Mouse (Mus musculus) inflammation-experienced regulatory T-cells, adult 6 months (primary cell): Measurements from ENCODE around the gene Zbtb41. TPM values are rescaled to one million over a fixed set of nuclear protein-coding genes. Genes with fewer than 3 reads are reported as not detected.

ENCODE experiments used
- ATAC-seq: one replicate; pipeline ENCODE4 v1.8.0; 2017
- polyA plus RNA-seq, 3 experiments: library from polyadenylated mRNA; unstranded; fragments of 100-300 nt; shearing (Covaris generic); gene quantifications; one replicate each; pipeline ENCODE4 v1.2.1; 2017

Zbtb41 gene
- polyA plus RNA-seq, 3 experiments from 2014 or later: 4.3 to 7.2 (median 4.8) TPM

DNA sequence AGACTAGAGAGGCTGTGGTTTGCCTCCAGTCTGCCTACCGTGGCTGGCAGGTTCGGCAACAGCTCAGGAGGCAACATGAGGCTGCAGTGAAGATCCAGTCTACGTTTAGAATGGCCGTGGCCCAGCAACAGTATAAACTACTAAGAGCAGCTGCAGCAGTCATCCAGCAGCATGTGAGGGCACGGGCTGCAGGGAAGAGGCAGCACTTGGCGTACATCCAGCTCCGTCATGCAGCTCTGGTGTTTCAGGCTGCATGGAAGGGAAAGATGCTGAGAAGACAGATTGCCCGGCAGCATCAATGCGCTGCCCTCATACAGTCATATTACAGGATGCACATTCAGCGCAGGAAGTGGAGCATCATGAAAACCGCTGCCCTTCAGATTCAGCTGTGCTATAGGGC lies 56.8 kb downstream of the Zbtb41 start:
- ATAC-seq: no peak

DNA sequence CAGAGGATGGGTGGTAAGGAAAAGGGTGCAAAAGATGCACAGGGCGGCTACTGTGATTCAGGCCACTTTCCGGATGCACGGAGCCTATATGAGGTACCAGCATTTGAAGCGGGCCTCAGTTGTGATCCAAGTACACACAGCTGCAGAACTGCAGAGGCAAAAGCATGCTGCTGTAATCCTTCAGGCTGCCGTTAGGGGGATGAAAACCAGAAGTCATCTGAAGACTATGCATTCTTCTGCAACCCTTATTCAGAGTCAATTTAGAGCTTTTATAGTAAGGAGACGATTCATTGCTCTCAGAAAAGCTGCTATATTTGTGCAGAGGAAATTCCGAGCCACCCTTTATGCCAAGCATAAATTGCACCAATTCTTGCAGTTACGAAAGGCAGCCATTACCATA lies 58.2 kb downstream of the Zbtb41 start:
- no peak for ATAC-seq

DNA sequence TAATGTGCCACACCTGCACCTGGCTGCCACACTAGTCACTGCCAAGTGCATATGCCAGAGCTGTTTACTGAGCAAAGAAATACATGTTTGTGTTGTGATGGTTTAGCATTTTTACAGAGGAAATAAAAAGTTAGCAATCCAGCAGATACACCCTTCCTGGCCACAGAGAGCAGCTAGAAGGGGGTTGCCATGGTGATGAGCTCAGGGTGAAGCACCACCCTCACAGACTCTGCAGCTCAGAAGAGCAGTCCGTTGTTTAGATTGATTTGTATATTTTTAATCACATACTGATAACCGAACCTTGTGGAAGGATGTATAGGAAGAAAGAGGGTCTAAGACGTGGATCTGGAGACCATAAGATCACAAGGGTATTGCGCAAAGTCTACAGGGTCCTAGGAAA lies 59.1 kb downstream of the Zbtb41 start:
- ATAC-seq: peak; percentile 70

DNA sequence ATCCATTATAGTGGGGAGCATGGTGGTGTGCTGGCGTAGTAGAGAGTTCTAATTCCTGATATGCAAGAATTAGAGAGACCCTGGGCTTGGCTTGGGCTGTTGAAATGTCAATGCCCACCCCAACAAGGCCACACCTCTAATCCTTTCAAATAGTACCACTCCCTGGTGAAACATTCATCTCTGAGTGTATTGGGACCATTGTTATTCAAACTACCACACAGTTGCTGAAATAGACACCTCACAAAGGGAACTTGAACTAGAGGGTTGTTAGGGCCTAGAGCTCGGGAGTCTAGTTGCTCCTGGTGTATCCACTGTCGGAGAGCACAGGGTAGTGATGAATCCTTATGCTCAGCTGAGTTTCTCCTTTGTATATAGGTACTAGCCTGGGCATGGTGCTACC lies 72.5 kb downstream of the Zbtb41 start:
- ATAC-seq: no peak

DNA sequence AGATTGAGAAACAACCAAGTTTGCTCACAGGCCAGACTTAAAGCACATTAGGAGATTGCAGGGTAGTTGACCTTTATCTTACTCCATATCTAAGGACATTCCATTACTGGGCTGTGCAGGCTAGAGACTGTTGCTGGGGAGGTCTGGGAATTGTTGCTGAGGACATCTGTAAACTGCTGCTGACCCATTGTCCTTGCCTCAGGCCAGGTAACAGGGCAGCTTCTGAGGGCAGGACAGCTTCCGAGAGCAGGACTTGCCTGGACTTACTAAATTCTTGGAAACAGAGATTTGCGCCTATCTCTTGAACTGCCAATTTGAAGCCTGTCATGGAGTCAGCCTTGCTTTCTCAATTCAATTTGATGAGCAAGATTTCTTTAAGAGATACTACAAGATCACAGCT lies 73.3 kb downstream of the Zbtb41 start:
- no peak for ATAC-seq

DNA sequence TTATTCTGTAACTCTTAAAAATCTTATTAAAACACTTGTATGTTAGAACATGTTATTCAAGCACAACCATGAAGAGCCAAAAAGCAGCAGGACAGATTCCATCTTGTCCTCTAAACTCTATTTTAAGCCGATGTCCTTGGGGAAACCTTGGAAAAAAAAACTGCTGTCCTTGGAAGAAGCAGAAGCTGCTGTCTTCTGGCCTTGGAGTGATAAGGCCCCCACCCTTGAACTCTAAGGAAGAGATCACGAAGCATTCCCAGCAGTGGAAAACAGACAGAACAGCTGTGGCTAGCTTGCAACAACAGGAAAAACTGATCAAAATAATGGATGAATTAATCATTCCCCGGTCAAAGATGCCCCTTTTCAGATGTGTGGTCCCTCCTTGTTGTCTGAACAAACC lies 74.1 kb downstream of the Zbtb41 start:
- no peak for ATAC-seq

DNA sequence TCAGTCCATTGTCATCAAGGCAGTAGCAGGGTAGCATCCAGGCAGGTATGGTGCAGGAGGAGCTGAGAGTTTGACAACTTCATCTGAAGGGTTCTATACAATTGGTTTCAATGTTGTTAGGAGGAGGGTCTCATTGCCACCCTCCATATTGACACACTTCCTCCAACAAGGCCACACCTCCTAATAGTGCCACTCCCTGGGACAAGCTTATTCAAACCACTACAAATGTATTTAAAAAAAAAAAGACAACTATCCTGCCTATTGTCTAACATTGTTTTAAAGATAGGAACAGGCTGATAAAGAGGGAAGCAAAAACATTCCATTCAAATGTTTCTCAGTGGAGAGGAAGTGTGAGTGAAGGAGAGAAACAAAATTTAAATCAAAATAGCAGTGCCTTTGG lies 77.7 kb downstream of the Zbtb41 start:
- ATAC-seq: no peak

DNA sequence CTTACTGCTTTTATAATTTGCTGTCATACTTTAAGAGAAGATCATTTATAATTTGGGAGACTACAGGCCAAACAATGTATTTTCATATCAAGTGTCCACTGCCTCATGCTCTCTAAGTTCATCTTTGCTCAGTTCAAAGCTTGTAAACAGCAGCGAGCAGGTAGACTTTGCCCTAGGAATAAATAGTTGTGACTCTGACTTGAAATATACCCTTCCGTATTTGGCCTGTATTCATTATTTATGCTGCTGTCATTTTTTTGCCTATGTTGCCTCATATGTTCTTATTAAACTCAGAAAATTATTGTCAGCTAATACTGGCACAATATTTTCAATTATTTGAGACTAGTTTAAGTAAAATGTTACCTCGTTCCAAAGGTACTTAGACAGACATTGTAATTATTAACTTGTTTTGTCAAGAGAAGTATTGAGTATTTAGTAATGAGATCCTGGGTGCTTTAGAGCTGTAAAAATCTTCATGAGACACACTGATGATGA lies 79.2 kb downstream of the Zbtb41 start, which contains the start of gene F13b:
Gene F13b, plus strand, starts transcription at position 445 of the 495 bp plus-strand sequence.
- no peak for ATAC-seq

Other genes with a start within 250 kb of the Zbtb41 start
- gene Crb1, start 45.2 kb upstream of the Zbtb41 start, polyA plus RNA-seq: not detected
- 10 to 100 TPM in 1 of 3 experiments, 1 to 10 TPM in 1, under 1 TPM in 1; 0.50 to 10.3 (median 1.2) TPM for gene Aspm, start 32.5 kb downstream of the Zbtb41 start, polyA plus RNA-seq
- gene F13b, start 79.4 kb downstream of the Zbtb41 start, polyA plus RNA-seq: not detected
- not detected for gene Cfhr1, start 138.0 kb downstream of the Zbtb41 start, polyA plus RNA-seq